Mouse (Mus musculus) testis, postnatal 14 days (tissue): Measurements from ENCODE around the gene E130218I03Rik.

Experiments used
- DNase-seq: peaks from one replicate; pipeline ENCODE4 v3.0.0; 2021; ENCODE audit warnings: low spot score

E130218I03Rik gene

GRCm38 (mm10) chr4:134243516-134244250 lies at the start of gene E130218I03Rik:
Gene E130218I03Rik (plus strand): TSS chr4:134243662.
- no peak for DNase-seq

- no peak for DNase-seq
Measured at GRCm38 (mm10) chr4:134199371-134199770, 44.1 kb upstream of the E130218I03Rik start.

GRCm38 (mm10) chr4:134202904-134203303 lies 40.6 kb upstream of the E130218I03Rik start, which contains the start of gene Gm7534:
Gene Gm7534 (minus strand): TSS chr4:134203004.
- no peak for DNase-seq

GRCm38 (mm10) chr4:134203340-134203896 lies 40.0 kb upstream of the E130218I03Rik start:
- DNase-seq: no peak

GRCm38 (mm10) chr4:134206488-134207053 lies 36.9 kb upstream of the E130218I03Rik start:
- DNase-seq: no peak

- no peak for DNase-seq
Measured at GRCm38 (mm10) chr4:134222793-134223600, 20.5 kb upstream of the E130218I03Rik start.

GRCm38 (mm10) chr4:134227194-134227593 lies 16.3 kb upstream of the E130218I03Rik start, which contains the start of gene Catsper4:
Gene Catsper4 (minus strand): TSS chr4:134227383.
- DNase-seq: no peak

GRCm38 (mm10) chr4:134230431-134230830 lies 13.0 kb upstream of the E130218I03Rik start:
- no peak for DNase-seq

GRCm38 (mm10) chr4:134234876-134235275 lies 8.6 kb upstream of the E130218I03Rik start:
- no peak for DNase-seq

- no peak for DNase-seq
Measured at GRCm38 (mm10) chr4:134237582-134238278, 5.7 kb upstream of the E130218I03Rik start.

- peak; percentile 67 for DNase-seq
Measured at GRCm38 (mm10) chr4:134238279-134238651, 5.2 kb upstream of the E130218I03Rik start, which contains the start of gene Cnksr1. Gene Cnksr1 (minus strand): TSS chr4:134238399.

GRCm38 (mm10) chr4:134238686-134239085 lies 4.8 kb upstream of the E130218I03Rik start:
- DNase-seq: no peak

- peak; percentile 95 for DNase-seq
Measured at GRCm38 (mm10) chr4:134245148-134245843, 1.8 kb downstream of the E130218I03Rik start, which contains the start of gene Zfp593. Gene Zfp593 (minus strand): TSS chr4:134245592.

- DNase-seq: no peak
Measured at GRCm38 (mm10) chr4:134246256-134246655, 2.8 kb downstream of the E130218I03Rik start.

- no peak for DNase-seq
Measured at GRCm38 (mm10) chr4:134246719-134247258, 3.3 kb downstream of the E130218I03Rik start, which contains the start of gene Gm30191. Gene Gm30191 (plus strand): TSS chr4:134246935.

- peak; percentile 68 for DNase-seq
Measured at GRCm38 (mm10) chr4:134249651-134250050, 6.2 kb downstream of the E130218I03Rik start.

GRCm38 (mm10) chr4:134250116-134250929 lies 6.9 kb downstream of the E130218I03Rik start:
- no peak for DNase-seq

- no peak for DNase-seq
Measured at GRCm38 (mm10) chr4:134250930-134251240, 7.4 kb downstream of the E130218I03Rik start.

- DNase-seq: no peak
Measured at GRCm38 (mm10) chr4:134251241-134252130, 8.0 kb downstream of the E130218I03Rik start.
